Mouse (Mus musculus) kidney, adult 10 weeks (tissue): ENCODE results near the gene Tmem185a. TPM values are rescaled to one million over a fixed set of nuclear protein-coding genes. Genes with fewer than 3 reads are reported as not detected.

ENCODE experiments used
- polyA plus RNA-seq: library from polyadenylated mRNA; stranded (reverse); fragments of 350-450 nt; fragmentation: Illumina TruSeq; extraction: RNeasy Lipid Tissue Mini Kit (QIAGEN cat#74804); gene quantifications from one replicate; pipeline ENCODE4 v1.2.3, GENCODE M21; 2014; ENCODE audit warnings: low read depth, low replicate concordance

Tmem185a gene
- polyA plus RNA-seq: 49.4 TPM

DNA sequence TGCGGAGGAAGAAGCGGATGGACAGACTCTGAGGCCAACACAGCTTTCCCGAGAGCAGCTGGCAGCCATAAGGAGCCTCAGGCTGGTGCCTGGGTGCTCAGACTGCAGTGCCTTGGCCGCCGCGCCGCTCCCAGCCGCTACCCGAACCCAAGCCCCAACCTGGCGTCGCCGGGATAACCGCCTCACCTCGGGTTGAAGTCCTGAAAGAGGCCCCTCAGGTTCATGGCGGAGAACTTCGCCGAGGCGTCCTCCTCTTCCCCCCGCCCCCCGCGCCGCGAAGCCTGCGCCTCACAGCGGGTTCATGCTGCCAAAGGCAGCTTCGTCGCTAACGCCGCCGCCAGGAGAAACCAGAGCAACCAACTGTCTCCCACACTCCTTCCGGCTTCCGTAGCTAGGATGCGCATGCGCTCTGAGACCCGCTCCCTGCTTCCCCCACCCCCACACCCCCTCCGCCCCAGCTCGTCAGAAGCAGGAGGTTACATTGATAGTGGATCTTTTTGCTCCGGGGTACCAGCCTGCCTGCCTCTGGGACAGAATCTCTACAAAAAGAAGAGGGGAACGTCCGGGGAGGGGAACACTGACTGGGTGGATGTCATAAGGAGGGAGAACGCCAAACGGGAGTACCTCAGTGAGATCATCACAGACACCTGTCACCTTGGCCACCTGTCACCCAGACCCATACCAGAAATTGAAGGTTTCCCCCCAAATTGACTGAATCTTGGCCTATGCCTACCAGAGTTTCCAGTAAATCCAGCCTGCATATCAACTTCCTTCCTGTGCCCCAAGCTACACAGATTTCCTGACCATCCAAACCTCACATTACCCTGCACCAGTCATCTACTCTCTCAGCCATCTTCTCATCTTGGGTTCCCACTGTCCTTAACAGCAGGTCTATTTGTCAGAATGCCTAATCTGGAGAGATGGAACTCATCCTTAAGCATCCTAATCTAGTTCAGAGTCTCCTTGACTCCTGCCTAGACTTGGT, at the start of gene Tmem185a:
Gene Tmem185a, minus strand, starts transcription at position 389 of the 985 bp plus-strand sequence.

Other genes with a start within 250 kb of the Tmem185a start
- 122 TPM for gene Ids, start 112.1 kb downstream of the Tmem185a start, polyA plus RNA-seq
- 13.3 TPM for gene 1110012L19Rik, start 91.3 kb downstream of the Tmem185a start, polyA plus RNA-seq